Mouse (Mus musculus): Measurements from ENCODE around the gene Dnajb14. TPM values are rescaled to one million over a fixed set of nuclear protein-coding genes. Genes with fewer than 3 reads are reported as not detected.

Dnajb14 gene
- polyA plus RNA-seq, 1 experiment from 2014 or later, result 11.1 TPM

- H3K4me2 ChIP-seq (replicated peaks; ENCODE audit: low read depth), result no peak overlapping the region
- 95% methylated on average over 5 of the region's 5 CpGs for WGBS
- ATAC-seq, result no peak
- H3K9me3 ChIP-seq (ENCODE audit: control insufficient read depth), result no peaks in the 10 kb centered on the region
- H3K27me3 ChIP-seq (replicated peaks; ENCODE audit: control insufficient read depth, insufficient read depth, low read length), result no peaks in the 10 kb centered on the region
- H3K36me3 ChIP-seq (ENCODE audit: control insufficient read depth, insufficient read depth), result no peaks in the 10 kb centered on the region
- H3K27ac ChIP-seq (ENCODE audit: low read depth, low read length), result no peak overlapping the region
- no peak for TF ChIP-seq CTCF (IDR thresholded peaks at IDR 0.05; ENCODE audit: low read depth)
- H3K9ac ChIP-seq (ENCODE audit: low read depth, low read length), result no peak overlapping the region
- H3K4me1 ChIP-seq (replicated peaks; ENCODE audit: control insufficient read depth, insufficient read depth, low read length), result no peaks in the 10 kb centered on the region
- no peak overlapping the region for H3K4me3 ChIP-seq (ENCODE audit: low read depth, low read length)
Observed at GRCm38 (mm10) chr3:137881093-137881492, 13.6 kb downstream of the Dnajb14 start.

- H3K4me1 ChIP-seq (replicated peaks; ENCODE audit: control insufficient read depth, insufficient read depth, low read length), result no peaks in the 10 kb centered on the region
- no peak for TF ChIP-seq CTCF (IDR thresholded peaks at IDR 0.05; ENCODE audit: low read depth)
- H3K4me2 ChIP-seq (replicated peaks; ENCODE audit: low read depth), result no peak overlapping the region
- H3K27me3 ChIP-seq (replicated peaks; ENCODE audit: control insufficient read depth, insufficient read depth, low read length), result no peaks in the 10 kb centered on the region
- peaks cover 30% of the 10 kb centered on the region for H3K36me3 ChIP-seq (ENCODE audit: control insufficient read depth, insufficient read depth)
- no peak overlapping the region for H3K27ac ChIP-seq (ENCODE audit: low read depth, low read length)
- no peak overlapping the region for H3K4me3 ChIP-seq (ENCODE audit: low read depth, low read length)
- H3K9me3 ChIP-seq (ENCODE audit: control insufficient read depth), result no peaks in the 10 kb centered on the region
- 77% methylated on average over 7 of the region's 7 CpGs for WGBS
- H3K9ac ChIP-seq (ENCODE audit: low read depth, low read length), result no peak overlapping the region
- no peak for ATAC-seq
Observed at GRCm38 (mm10) chr3:137887961-137888360, 20.5 kb downstream of the Dnajb14 start.

- ATAC-seq, result no peak
- Histone ChIP-seq H3K27me3 (replicated peaks; ENCODE audit: control insufficient read depth, insufficient read depth, low read length) (no peaks in the 10 kb centered on the region), H3K36me3 (ENCODE audit: control insufficient read depth, insufficient read depth) (peaks cover 34% of the 10 kb centered on the region), H3K4me1 (replicated peaks; ENCODE audit: control insufficient read depth, insufficient read depth, low read length) (no peaks in the 10 kb centered on the region), H3K4me3 (ENCODE audit: low read depth, low read length) (no peak overlapping the region), H3K4me2 (replicated peaks; ENCODE audit: low read depth) (no peak overlapping the region), H3K27ac (ENCODE audit: low read depth, low read length) (no peak overlapping the region), H3K9ac (ENCODE audit: low read depth, low read length) (no peak overlapping the region), H3K9me3 (ENCODE audit: control insufficient read depth) (no peaks in the 10 kb centered on the region)
- WGBS, result 80% methylated on average over 3 of the region's 3 CpGs
- no peak for TF ChIP-seq CTCF (IDR thresholded peaks at IDR 0.05; ENCODE audit: low read depth)
Observed at GRCm38 (mm10) chr3:137891089-137891488, 23.6 kb downstream of the Dnajb14 start.

GRCm38 (mm10) chr3:137892118-137892517, 24.6 kb downstream of the Dnajb14 start:
- Histone ChIP-seq H3K27me3 (replicated peaks; ENCODE audit: control insufficient read depth, insufficient read depth, low read length) (no peaks in the 10 kb centered on the region), H3K36me3 (ENCODE audit: control insufficient read depth, insufficient read depth) (peaks cover 31% of the 10 kb centered on the region), H3K9ac (ENCODE audit: low read depth, low read length) (no peak overlapping the region), H3K4me3 (ENCODE audit: low read depth, low read length) (no peak overlapping the region), H3K9me3 (ENCODE audit: control insufficient read depth) (no peaks in the 10 kb centered on the region), H3K4me2 (replicated peaks; ENCODE audit: low read depth) (no peak overlapping the region), H3K27ac (ENCODE audit: low read depth, low read length) (no peak overlapping the region), H3K4me1 (replicated peaks; ENCODE audit: control insufficient read depth, insufficient read depth, low read length) (no peaks in the 10 kb centered on the region)
- no peak for ATAC-seq
- TF ChIP-seq CTCF (IDR thresholded peaks at IDR 0.05; ENCODE audit: low read depth), result no peak
- 97% methylated on average over 4 of the region's 4 CpGs for WGBS

GRCm38 (mm10) chr3:137893789-137894188, 26.3 kb downstream of the Dnajb14 start:
- no peak overlapping the region for H3K9ac ChIP-seq (ENCODE audit: low read depth, low read length)
- no peak overlapping the region for H3K4me2 ChIP-seq (replicated peaks; ENCODE audit: low read depth)
- 89% methylated on average over 4 of the region's 4 CpGs for WGBS

GRCm38 (mm10) chr3:137895196-137895595, 27.7 kb downstream of the Dnajb14 start:
- WGBS, result 94% methylated on average over 3 of the region's 3 CpGs
- Histone ChIP-seq H3K4me3 (ENCODE audit: low read depth, low read length) (no peak overlapping the region), H3K36me3 (ENCODE audit: control insufficient read depth, insufficient read depth) (peaks cover 22% of the 10 kb centered on the region), H3K9me3 (ENCODE audit: control insufficient read depth) (no peaks in the 10 kb centered on the region), H3K9ac (ENCODE audit: low read depth, low read length) (no peak overlapping the region), H3K4me2 (replicated peaks; ENCODE audit: low read depth) (no peak overlapping the region), H3K27me3 (replicated peaks; ENCODE audit: control insufficient read depth, insufficient read depth, low read length) (no peaks in the 10 kb centered on the region), H3K4me1 (replicated peaks; ENCODE audit: control insufficient read depth, insufficient read depth, low read length) (no peaks in the 10 kb centered on the region), H3K27ac (ENCODE audit: low read depth, low read length) (no peak overlapping the region)
- ATAC-seq, result no peak
- TF ChIP-seq CTCF (IDR thresholded peaks at IDR 0.05; ENCODE audit: low read depth), result peak; percentile 57

More at GRCm38 (mm10) chr3:137893789-137894188, 26.3 kb downstream of the Dnajb14 start:
- Histone ChIP-seq H3K4me1 (replicated peaks; ENCODE audit: control insufficient read depth, insufficient read depth, low read length) (no peaks in the 10 kb centered on the region), H3K36me3 (ENCODE audit: control insufficient read depth, insufficient read depth) (peaks cover 36% of the 10 kb centered on the region), H3K9me3 (ENCODE audit: control insufficient read depth) (no peaks in the 10 kb centered on the region), H3K27me3 (replicated peaks; ENCODE audit: control insufficient read depth, insufficient read depth, low read length) (no peaks in the 10 kb centered on the region), H3K27ac (ENCODE audit: low read depth, low read length) (no peak overlapping the region), H3K4me3 (ENCODE audit: low read depth, low read length) (no peak overlapping the region)
- ATAC-seq, result no peak
- no peak for TF ChIP-seq CTCF (IDR thresholded peaks at IDR 0.05; ENCODE audit: low read depth)

GRCm38 (mm10) chr3:137896386-137896785, 28.9 kb downstream of the Dnajb14 start:
- no peak overlapping the region for H3K9ac ChIP-seq (ENCODE audit: low read depth, low read length)
- H3K27ac ChIP-seq (ENCODE audit: low read depth, low read length), result no peak overlapping the region
- H3K4me2 ChIP-seq (replicated peaks; ENCODE audit: low read depth), result no peak overlapping the region
- 84% methylated on average over 4 of the region's 4 CpGs for WGBS
- no peaks in the 10 kb centered on the region for H3K9me3 ChIP-seq (ENCODE audit: control insufficient read depth)
- no peak for TF ChIP-seq CTCF (IDR thresholded peaks at IDR 0.05; ENCODE audit: low read depth)
- H3K27me3 ChIP-seq (replicated peaks; ENCODE audit: control insufficient read depth, insufficient read depth, low read length), result no peaks in the 10 kb centered on the region
- H3K4me3 ChIP-seq (ENCODE audit: low read depth, low read length), result no peak overlapping the region
- H3K4me1 ChIP-seq (replicated peaks; ENCODE audit: control insufficient read depth, insufficient read depth, low read length), result no peaks in the 10 kb centered on the region
- ATAC-seq, result no peak
- peaks cover 22% of the 10 kb centered on the region for H3K36me3 ChIP-seq (ENCODE audit: control insufficient read depth, insufficient read depth)
